Mouse (Mus musculus) liver, embryonic 11.5 days (tissue): ENCODE data around the gene Vcp. TPM values are rescaled to one million over a fixed set of nuclear protein-coding genes. Genes with fewer than 3 reads are reported as not detected.

Experiments used
- ATAC-seq: fragments of 200-750 bp; cut with Nextera tagmentation; replicated peaks from 2 replicates; pipeline ENCODE4 v1.8.0; 2017; ENCODE audit warnings: moderate number of reproducible peaks, mild to moderate bottlenecking, moderate TSS enrichment, moderate library complexity; ENCODE audit not compliant: low FRiP score
- DNase-seq: peaks from one replicate; pipeline ENCODE4 v3.0.0-alpha.2; 2017; ENCODE audit warnings: low spot score
- H3K27ac ChIP-seq: fragments of 300-500 bp; sonication (generic); 2 replicates; pipeline ENCODE4 v1.5.1; 2014; ENCODE audit warnings: mild to moderate bottlenecking, low read depth, low read length, control low read depth
- H3K27me3 ChIP-seq: fragments of 300-500 bp; sonication (generic); replicated peaks from 2 replicates; pipeline ENCODE4 v1.6.1; 2014; ENCODE audit warnings: low read length, mixed read lengths; ENCODE audit not compliant: control insufficient read depth, insufficient read depth
- H3K36me3 ChIP-seq: fragments of 300-500 bp; sonication (generic); 2 replicates; pipeline ENCODE4 v1.6.1; 2014; ENCODE audit warnings: mild to moderate bottlenecking, low read length, moderate library complexity, mixed read lengths; ENCODE audit not compliant: control insufficient read depth, insufficient read depth
- H3K4me1 ChIP-seq: fragments of 300-500 bp; sonication (generic); replicated peaks from 2 replicates; pipeline ENCODE4 v1.6.1; 2014; ENCODE audit warnings: low read length, mixed read lengths; ENCODE audit not compliant: control insufficient read depth, insufficient read depth
- H3K4me2 ChIP-seq: fragments of 300-500 bp; sonication (generic); 2 replicates; pipeline ENCODE4 v1.6.1; 2014; ENCODE audit warnings: mild to moderate bottlenecking, control low read depth, moderate library complexity
- H3K4me3 ChIP-seq: fragments of 300-500 bp; sonication (generic); 2 replicates; pipeline ENCODE4 v1.5.1; 2014; ENCODE audit warnings: low read depth, low read length, control low read depth
- H3K9ac ChIP-seq: fragments of 300-500 bp; sonication (generic); 2 replicates; pipeline ENCODE4 v1.6.1; 2014; ENCODE audit warnings: low read depth, low read length, control low read depth
- H3K9me3 ChIP-seq: fragments of 300-500 bp; sonication (generic); 2 replicates; pipeline ENCODE4 v1.6.1; 2016; ENCODE audit warnings: low read length, inconsistent platforms, mixed read lengths; ENCODE audit not compliant: control insufficient read depth
- WGBS: fragments of 180-500 bp; shearing (Covaris S2); extraction: QIAGEN DNeasy Blood & Tissue Kit; methylation state at CpG from one replicate; pipeline ENCODE4 v1.1.7; 2014; 5-methylcytosine and 5-hydroxymethylcytosine counted together
- polyA plus RNA-seq: library from polyadenylated mRNA; unstranded; fragments of >200 nt; fragmentation: Nextera tagmentation; extraction: Ambion mirVana; gene quantifications from 2 replicates; pipeline ENCODE4 v1.2.1, GENCODE M21; 2014

Vcp gene
- polyA plus RNA-seq, 1 experiment from 2014 or later, result 452 TPM

GRCm38 (mm10) chr4:42969304-42969703 is 31.0 kb downstream of the Vcp start, which contains the start of gene 1700022I11Rik:
TSS of gene 1700022I11Rik (plus strand) at chr4:42969604.
- Histone ChIP-seq H3K4me1 (no peaks in the 10 kb centered on the region), H3K9ac (no peak within 1 kb of the TSS), H3K36me3 (no peaks in the 10 kb centered on the region), H3K9me3 (no peaks in the 10 kb centered on the region), H3K27ac (no peak within 1 kb of the TSS), H3K4me3 (no peak within 1 kb of the TSS), H3K4me2 (no peak within 1 kb of the TSS), H3K27me3 (peaks cover 3% of the 10 kb centered on the region; the same call in 1 of the 2 replicates)
- WGBS, result 77% methylated on average over 4 of the region's 4 CpGs
- no peak for ATAC-seq
- no peak for DNase-seq

- no peak overlapping the region for H3K9ac ChIP-seq
- DNase-seq (peak; percentile 44), ATAC-seq (no peak)
- WGBS, result 15% methylated on average over 12 of the region's 12 CpGs
- H3K4me3 ChIP-seq, result no peak overlapping the region
- peaks cover 5% of the 10 kb centered on the region; the same call in 1 of the 2 replicates for H3K27me3 ChIP-seq
- H3K9me3 ChIP-seq, result no peaks in the 10 kb centered on the region
- H3K4me1 ChIP-seq, result no peaks in the 10 kb centered on the region
- no peak overlapping the region for H3K27ac ChIP-seq
- H3K36me3 ChIP-seq, result no peaks in the 10 kb centered on the region
- peak overlapping the region; percentile 48 for H3K4me2 ChIP-seq
These were observed 35.1 kb downstream of the Vcp start for GRCm38 (mm10) chr4:42965039-42965719.

- ATAC-seq (no peak), DNase-seq (no peak)
- Histone ChIP-seq H3K9ac (no peak overlapping the region), H3K4me1 (no peaks in the 10 kb centered on the region), H3K4me2 (no peak overlapping the region), H3K36me3 (no peaks in the 10 kb centered on the region), H3K9me3 (no peaks in the 10 kb centered on the region), H3K27ac (no peak overlapping the region), H3K4me3 (no peak overlapping the region), H3K27me3 (peaks cover 5% of the 10 kb centered on the region; the same call in 1 of the 2 replicates)
- WGBS, result 80% methylated on average over 2 of the region's 2 CpGs
These were observed 36.8 kb downstream of the Vcp start for GRCm38 (mm10) chr4:42963480-42963879.

GRCm38 (mm10) chr4:42961592-42961991 is 38.7 kb downstream of the Vcp start:
- H3K9me3 ChIP-seq, result no peaks in the 10 kb centered on the region
- DNase-seq, result peak; percentile 42
- WGBS, result 24% methylated on average over 4 of the region's 4 CpGs

GRCm38 (mm10) chr4:42959382-42959781 is 40.9 kb downstream of the Vcp start:
- Histone ChIP-seq H3K9ac (no peak overlapping the region), H3K4me3 (no peak overlapping the region), H3K27ac (no peak overlapping the region), H3K4me2 (no peak overlapping the region), H3K4me1 (no peaks in the 10 kb centered on the region), H3K9me3 (no peaks in the 10 kb centered on the region), H3K27me3 (peaks cover 3% of the 10 kb centered on the region; the same call in 1 of the 2 replicates), H3K36me3 (no peaks in the 10 kb centered on the region)
- WGBS, result 54% methylated on average over 4 of the region's 4 CpGs
- DNase-seq (no peak), ATAC-seq (no peak)

More at GRCm38 (mm10) chr4:42961592-42961991, 38.7 kb downstream of the Vcp start:
- Histone ChIP-seq H3K27me3 (peaks cover 5% of the 10 kb centered on the region; the same call in 1 of the 2 replicates), H3K36me3 (no peaks in the 10 kb centered on the region), H3K9ac (no peak overlapping the region), H3K4me1 (no peaks in the 10 kb centered on the region), H3K27ac (no peak overlapping the region), H3K4me3 (no peak overlapping the region), H3K4me2 (no peak overlapping the region)
- ATAC-seq, result no peak

GRCm38 (mm10) chr4:42958942-42959341 is 41.4 kb downstream of the Vcp start:
- Histone ChIP-seq H3K4me3 (no peak overlapping the region), H3K36me3 (no peaks in the 10 kb centered on the region), H3K9me3 (no peaks in the 10 kb centered on the region), H3K4me2 (no peak overlapping the region), H3K4me1 (no peaks in the 10 kb centered on the region), H3K27me3 (no peaks in the 10 kb centered on the region), H3K9ac (no peak overlapping the region), H3K27ac (no peak overlapping the region)
- no peak for ATAC-seq
- 74% methylated on average over 8 of the region's 8 CpGs for WGBS
- no peak for DNase-seq

- ATAC-seq (no peak), DNase-seq (no peak)
- WGBS, result 86% methylated on average over 8 of the region's 8 CpGs
- no peaks in the 10 kb centered on the region for H3K4me1 ChIP-seq
- no peak overlapping the region for H3K9ac ChIP-seq
- H3K27ac ChIP-seq, result no peak overlapping the region
- no peak overlapping the region for H3K4me3 ChIP-seq
- H3K4me2 ChIP-seq, result no peak overlapping the region
- no peaks in the 10 kb centered on the region for H3K36me3 ChIP-seq
- no peaks in the 10 kb centered on the region for H3K27me3 ChIP-seq
- no peaks in the 10 kb centered on the region for H3K9me3 ChIP-seq
These were observed 42.3 kb downstream of the Vcp start for GRCm38 (mm10) chr4:42957979-42958378.

- H3K27me3 ChIP-seq, result no peaks in the 10 kb centered on the region
- H3K4me1 ChIP-seq, result no peaks in the 10 kb centered on the region
- no peak for ATAC-seq
- H3K27ac ChIP-seq, result no peak overlapping the region
- WGBS, result 78% methylated on average over 11 of the region's 11 CpGs
- DNase-seq, result no peak
- no peaks in the 10 kb centered on the region for H3K9me3 ChIP-seq
- H3K9ac ChIP-seq, result no peak overlapping the region
- H3K36me3 ChIP-seq, result no peaks in the 10 kb centered on the region
- no peak overlapping the region for H3K4me2 ChIP-seq
- no peak overlapping the region for H3K4me3 ChIP-seq
These were observed 43.0 kb downstream of the Vcp start for GRCm38 (mm10) chr4:42957306-42957705.

- ATAC-seq (no peak), DNase-seq (no peak)
- Histone ChIP-seq H3K27ac (no peak overlapping the region), H3K4me2 (no peak overlapping the region), H3K4me1 (no peaks in the 10 kb centered on the region), H3K27me3 (no peaks in the 10 kb centered on the region), H3K4me3 (no peak overlapping the region), H3K9me3 (no peaks in the 10 kb centered on the region), H3K36me3 (no peaks in the 10 kb centered on the region), H3K9ac (no peak overlapping the region)
- WGBS, result 87% methylated on average over 17 of the region's 17 CpGs
These were observed 43.7 kb downstream of the Vcp start for GRCm38 (mm10) chr4:42956581-42956980.
